8 mouse cellular contexts compared by ENCODE assay signal in the genomic region with DNA sequence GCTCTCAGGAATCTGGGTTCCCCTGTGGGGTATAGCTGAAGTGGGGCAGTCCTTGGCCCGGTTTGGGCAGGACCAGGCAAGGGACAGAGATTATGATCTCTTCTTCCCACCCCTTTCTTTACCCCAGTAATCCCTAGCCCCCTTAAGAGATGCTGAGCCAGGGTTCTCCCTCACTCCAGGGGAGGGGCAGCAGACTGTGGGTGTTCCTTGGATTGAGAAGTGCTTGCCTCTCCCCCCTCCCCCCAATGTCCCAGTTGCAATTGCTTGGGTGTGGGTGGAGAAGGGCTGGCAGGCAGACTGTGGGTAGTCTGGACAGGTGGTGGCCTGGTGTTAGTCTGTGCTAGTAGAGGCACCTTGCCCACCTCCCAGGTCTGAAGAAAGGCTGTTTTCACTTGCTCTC. TPM values are rescaled to one million over a fixed set of nuclear protein-coding genes. Genes with fewer than 3 reads are reported as not detected.
DNase-seq lines count a peak whose midpoint lies in the region; ATAC-seq and TF ChIP-seq lines count a peak whose summit lies in the region.

No protein-coding gene starts in this region.

- H3K27ac ChIP-seq in heart, embryonic 10.5 days: no peak overlapping the region
- H3K27ac ChIP-seq in forebrain, embryonic 15.5 days (replicated peaks): no peak overlapping the region
- no peak overlapping the region for H3K27ac ChIP-seq in limb, embryonic 14.5 days (replicated peaks; ENCODE audit: low read depth, low read length)

- peaks cover 22% of the 10 kb centered on the region for H3K4me1 ChIP-seq in heart, embryonic 10.5 days
- peaks cover 20% of the 10 kb centered on the region for H3K4me1 ChIP-seq in forebrain, embryonic 15.5 days
- peaks cover 13% of the 10 kb centered on the region; the same call in 1 of the 2 replicates for H3K4me1 ChIP-seq in limb, embryonic 14.5 days (ENCODE audit: control insufficient read depth, insufficient read depth, low read length)

- ATAC-seq in forebrain, embryonic 15.5 days (replicated peaks): no peak
- no peak for ATAC-seq in limb, embryonic 14.5 days (ENCODE audit: low FRiP score, low read depth)

- H3K27me3 ChIP-seq in heart, embryonic 10.5 days (ENCODE audit: insufficient read depth, poor library complexity, severe bottlenecking): no peaks in the 10 kb centered on the region
- H3K27me3 ChIP-seq in forebrain, embryonic 15.5 days: no peaks in the 10 kb centered on the region
- no peaks in the 10 kb centered on the region for H3K27me3 ChIP-seq in limb, embryonic 14.5 days (ENCODE audit: control insufficient read depth, insufficient read depth, low read length)

- peaks cover 54% of the 10 kb centered on the region for H3K36me3 ChIP-seq in heart, embryonic 10.5 days
- H3K36me3 ChIP-seq in forebrain, embryonic 15.5 days: peaks cover 42% of the 10 kb centered on the region
- H3K36me3 ChIP-seq in limb, embryonic 14.5 days (ENCODE audit: control insufficient read depth, insufficient read depth, low read length): peaks cover 43% of the 10 kb centered on the region

- peaks cover 22% of the 10 kb centered on the region for H3K9me3 ChIP-seq in heart, embryonic 10.5 days
- H3K9me3 ChIP-seq in forebrain, embryonic 15.5 days: peaks cover 9% of the 10 kb centered on the region; the same call in 1 of the 2 replicates
- peaks cover 25% of the 10 kb centered on the region for H3K9me3 ChIP-seq in limb, embryonic 14.5 days (ENCODE audit: control insufficient read depth, low read length)

- H3K4me3 ChIP-seq in heart, embryonic 10.5 days: peak overlapping the region; percentile 82
- peak overlapping the region; percentile 62; the same call in 1 of the 2 replicates for H3K4me3 ChIP-seq in forebrain, embryonic 15.5 days
- H3K4me3 ChIP-seq in limb, embryonic 14.5 days (replicated peaks; ENCODE audit: low read length): peak overlapping the region; percentile 82; the same call in 1 of the 2 replicates

- no peak for TF ChIP-seq POLR2A in limb, embryonic 14.5 days (IDR thresholded peaks at IDR 0.05; ENCODE audit: borderline replicate concordance, extremely low read depth, insufficient read depth, insufficient read length)

- no peak for DNase-seq in heart, embryonic 10.5 days (ENCODE audit: low spot score)
- DNase-seq in heart, adult 8-10 months (ENCODE audit: low spot score): no peak
- peak; percentile 61 for DNase-seq in Muller cell, postnatal 12 days (ENCODE audit: inconsistent ontology term)
- no peak for DNase-seq in limb, embryonic 14.5 days (ENCODE audit: low spot score)
- DNase-seq in ovary, postnatal 36 days (ENCODE audit: low spot score): no peak
- DNase-seq in frontal cortex, postnatal 25 days (ENCODE audit: low spot score in 2 of 2): no peak
- no peak for DNase-seq in T-cell, adult 2 months (ENCODE audit: low spot score)

- H3K9ac ChIP-seq in forebrain, embryonic 15.5 days (replicated peaks): peak overlapping the region; percentile 77; the same call in 1 of the 2 replicates
- peak overlapping the region; percentile 92; the same call in 1 of the 2 replicates for H3K9ac ChIP-seq in limb, embryonic 14.5 days (ENCODE audit: low read depth, low read length, severe bottlenecking)

- peak overlapping the region; percentile 61 for H3K4me2 ChIP-seq in forebrain, embryonic 15.5 days (replicated peaks)
- H3K4me2 ChIP-seq in limb, embryonic 14.5 days (replicated peaks; ENCODE audit: low read depth, low read length, severe bottlenecking): peak overlapping the region; percentile 81; the same call in 1 of the 2 replicates

- 81% methylated on average over 1 of the region's 1 CpGs for WGBS in heart, embryonic 10.5 days
- WGBS in forebrain, embryonic 15.5 days: 50% methylated on average over 1 of the region's 1 CpGs
- 58% methylated on average over 1 of the region's 1 CpGs for WGBS in limb, embryonic 14.5 days

RNA-seq across cellular contexts. Expression of gene Gm44965, which starts 1.5 kb away (rescaled TPM):
- polyA plus RNA-seq in heart, embryonic 10.5 days (2016; fragmentation: Nextera tagmentation; extraction: Ambion mirVana): 0.49 TPM in 1 of 2 replicates, not detected in the other
- total RNA-seq in heart, adult 8-10 months (2022): 1 to 10 TPM in 2 of 4 experiments, not detected in 2; 1.0 to 2.8 TPM
- polyA plus RNA-seq in forebrain, embryonic 15.5 days (2015; fragmentation: Nextera tagmentation; extraction: Ambion mirVana): not detected in 2 replicates
- not detected in 2 replicates for polyA plus RNA-seq in limb, embryonic 14.5 days (2012; rRNA removed)
- polyA plus RNA-seq in limb, embryonic 14.5 days (2014; fragmentation: Nextera tagmentation; extraction: Ambion mirVana): not detected in 2 replicates

RNA-seq across cellular contexts. Expression of gene Repin1, which starts 1.6 kb away (rescaled TPM):
- 31.9 and 33.2 TPM in 2 replicates for polyA plus RNA-seq in heart, embryonic 10.5 days (2016; fragmentation: Nextera tagmentation; extraction: Ambion mirVana)
- total RNA-seq in heart, adult 8-10 months (2022): 10 to 100 TPM; 35.5 to 40.9 (median 36.3) TPM
- 34.9 and 35.8 TPM in 2 replicates for polyA plus RNA-seq in forebrain, embryonic 15.5 days (2015; fragmentation: Nextera tagmentation; extraction: Ambion mirVana)
- 35.2 and 55.3 TPM in 2 replicates for polyA plus RNA-seq in limb, embryonic 14.5 days (2012; rRNA removed)
- 23.3 and 25.7 TPM in 2 replicates for polyA plus RNA-seq in limb, embryonic 14.5 days (2014; fragmentation: Nextera tagmentation; extraction: Ambion mirVana)

RNA-seq across cellular contexts. Expression of gene Gm45021, which starts 5.9 kb away (rescaled TPM):
- not detected in 2 replicates for polyA plus RNA-seq in heart, embryonic 10.5 days (2016; fragmentation: Nextera tagmentation; extraction: Ambion mirVana)
- total RNA-seq in heart, adult 8-10 months (2022): not detected
- polyA plus RNA-seq in forebrain, embryonic 15.5 days (2015; fragmentation: Nextera tagmentation; extraction: Ambion mirVana): not detected in 2 replicates
- polyA plus RNA-seq in limb, embryonic 14.5 days (2012; rRNA removed): 0.78 TPM in 1 of 2 replicates, not detected in the other
- polyA plus RNA-seq in limb, embryonic 14.5 days (2014; fragmentation: Nextera tagmentation; extraction: Ambion mirVana): 0.94 TPM in 1 of 2 replicates, not detected in the other

RNA-seq across cellular contexts. Expression of gene Zfp775, which starts 6.6 kb away (rescaled TPM):
- polyA plus RNA-seq in heart, embryonic 10.5 days (2016; fragmentation: Nextera tagmentation; extraction: Ambion mirVana): 7.7 and 8.9 TPM in 2 replicates
- total RNA-seq in heart, adult 8-10 months (2022): 10 to 100 TPM; 12.9 to 15.5 (median 14.1) TPM
- polyA plus RNA-seq in forebrain, embryonic 15.5 days (2015; fragmentation: Nextera tagmentation; extraction: Ambion mirVana): 15.8 and 20.5 TPM in 2 replicates
- polyA plus RNA-seq in limb, embryonic 14.5 days (2012; rRNA removed): 4.8 and 6.4 TPM in 2 replicates
- 5.8 and 5.9 TPM in 2 replicates for polyA plus RNA-seq in limb, embryonic 14.5 days (2014; fragmentation: Nextera tagmentation; extraction: Ambion mirVana)

RNA-seq across cellular contexts. Expression of gene Rarres2, which starts 22.7 kb away (rescaled TPM):
- 10.5 and 18.2 TPM in 2 replicates for polyA plus RNA-seq in heart, embryonic 10.5 days (2016; fragmentation: Nextera tagmentation; extraction: Ambion mirVana)
- 100 to 1,000 TPM in 1 of 4 experiments, 10 to 100 TPM in 3; 62.1 to 108 (median 77.5) TPM for total RNA-seq in heart, adult 8-10 months (2022)
- 3.0 and 3.4 TPM in 2 replicates for polyA plus RNA-seq in forebrain, embryonic 15.5 days (2015; fragmentation: Nextera tagmentation; extraction: Ambion mirVana)
- polyA plus RNA-seq in limb, embryonic 14.5 days (2012; rRNA removed): 15.2 and 19.7 TPM in 2 replicates
- 16.1 and 21.3 TPM in 2 replicates for polyA plus RNA-seq in limb, embryonic 14.5 days (2014; fragmentation: Nextera tagmentation; extraction: Ambion mirVana)
